Mouse (Mus musculus) liver, postnatal 0 days (tissue): ENCODE measurements around the gene Adgrf1. TPM values are rescaled to one million over a fixed set of nuclear protein-coding genes. Genes with fewer than 3 reads are reported as not detected.

Experiments
- ATAC-seq: fragments of 200-750 bp; cut with Nextera tagmentation; 2 replicates; pipeline ENCODE4 v1.8.0; 2017; ENCODE audit warnings: mild to moderate bottlenecking, moderate library complexity
- DNase-seq: peaks from one replicate; pipeline ENCODE4 v3.0.0-alpha.2; 2016
- H3K27ac ChIP-seq: fragments of 300-500 bp; sonication (generic); 2 replicates; pipeline ENCODE4 v1.5.1; 2014; ENCODE audit warnings: antibody characterized with exemption, moderate library complexity, mild to moderate bottlenecking, low read depth
- H3K27me3 ChIP-seq: fragments of 300-500 bp; sonication (generic); 2 replicates; pipeline ENCODE4 v1.6.1; 2014; ENCODE audit warnings: low read length, control low read depth, mixed read lengths; ENCODE audit not compliant: insufficient read depth
- H3K36me3 ChIP-seq: fragments of 300-500 bp; sonication (generic); replicated peaks from 2 replicates; pipeline ENCODE4 v1.6.1; 2014; ENCODE audit warnings: mild to moderate bottlenecking, control low read depth, low read length, moderate library complexity, mixed read lengths; ENCODE audit not compliant: insufficient read depth
- H3K4me1 ChIP-seq: fragments of 300-500 bp; sonication (generic); 2 replicates; pipeline ENCODE4 v1.6.1; 2014; ENCODE audit warnings: antibody characterized with exemption, mild to moderate bottlenecking, control low read depth; ENCODE audit not compliant: insufficient read depth
- H3K4me2 ChIP-seq: fragments of 300-500 bp; sonication (generic); 2 replicates; pipeline ENCODE4 v1.6.1; 2014; ENCODE audit warnings: low read depth, mild to moderate bottlenecking, low read length, moderate library complexity, mixed read lengths
- H3K4me3 ChIP-seq: fragments of 300-500 bp; sonication (generic); 2 replicates; pipeline ENCODE4 v1.5.1; 2014; ENCODE audit warnings: low read depth, low read length
- H3K9ac ChIP-seq: fragments of 300-500 bp; sonication (generic); replicated peaks from 2 replicates; pipeline ENCODE4 v1.6.1; 2014; ENCODE audit warnings: mild to moderate bottlenecking, moderate library complexity
- H3K9me3 ChIP-seq: fragments of 300-500 bp; sonication (generic); 2 replicates; pipeline ENCODE4 v1.6.1; 2016; ENCODE audit warnings: mild to moderate bottlenecking, control low read depth, low read length, mixed read lengths
- CTCF ChIP-seq: sonication (generic); IDR thresholded peaks from 2 replicates; pipeline ENCODE4 v1.5.1; 2016; ENCODE audit warnings: antibody characterized with exemption, low read depth
- EP300 ChIP-seq: IDR thresholded peaks from 2 replicates; pipeline ENCODE4 v1.6.1; 2016; ENCODE audit warnings: antibody characterized with exemption, low read depth, mild to moderate bottlenecking
- WGBS: fragments of 180-500 bp; shearing (Covaris S2); extraction: QIAGEN DNeasy Blood & Tissue Kit; methylation state at CpG from one replicate; pipeline ENCODE4 v1.1.7; 2014; ENCODE audit not compliant: insufficient replicate concordance; 5-methylcytosine and 5-hydroxymethylcytosine counted together
- polyA plus RNA-seq: library from polyadenylated mRNA; unstranded; fragments of >200 nt; fragmentation: Nextera tagmentation; extraction: Ambion mirVana; gene quantifications from 2 replicates; pipeline ENCODE4 v1.2.1, GENCODE M21; 2015

Gene Adgrf1
- polyA plus RNA-seq, 1 experiment from 2014 or later, result 0.69 TPM

DNA sequence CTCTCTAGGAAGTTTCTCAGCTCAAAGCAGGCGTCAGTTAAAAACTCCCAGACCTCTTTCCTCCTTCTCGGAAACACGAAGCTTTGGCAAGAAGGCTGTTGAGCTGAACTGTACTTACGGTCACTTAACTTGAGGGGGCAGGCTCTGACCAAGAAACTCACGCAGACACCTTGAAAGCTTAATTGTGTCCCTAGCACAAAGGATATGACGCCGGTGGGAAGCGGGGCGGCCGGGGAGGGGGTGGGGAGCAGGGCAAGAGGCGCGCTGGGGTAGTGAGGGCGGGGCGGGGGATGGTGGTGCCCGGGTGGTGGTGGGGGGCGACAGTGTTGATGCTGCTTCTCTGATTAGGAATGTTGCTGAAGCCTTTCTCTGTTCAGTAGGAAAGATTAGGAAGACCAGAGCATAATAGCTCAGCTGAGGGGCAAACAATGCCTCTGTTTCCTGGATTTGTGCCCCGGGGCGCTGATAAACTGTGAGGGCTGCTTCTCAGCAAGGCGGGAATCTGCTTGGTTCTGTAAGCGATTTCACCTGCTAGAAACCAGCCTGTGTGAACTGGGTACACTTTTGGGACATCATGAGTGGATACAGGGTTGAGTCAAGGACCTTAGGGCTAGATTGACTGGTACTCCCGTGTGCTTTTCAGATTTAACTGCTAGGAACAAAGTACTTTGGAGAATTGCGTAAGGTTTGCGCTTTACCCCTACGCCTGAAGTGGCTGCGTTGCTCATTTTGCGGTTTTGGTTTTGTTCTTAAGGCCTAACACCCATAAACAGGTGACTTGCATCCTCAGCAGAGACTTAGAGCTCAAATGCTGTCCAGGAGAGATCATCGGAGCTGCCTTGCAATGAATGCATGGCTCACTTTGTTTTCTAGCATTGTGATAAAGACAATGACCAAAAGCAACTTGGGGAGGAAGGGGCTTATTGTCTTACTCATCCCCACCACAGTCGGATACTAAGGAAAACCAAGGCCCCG lies 56.9 kb downstream of the Adgrf1 start:
- ATAC-seq (peak; percentile 46), DNase-seq (peak; percentile 74)
- no peaks in the 10 kb centered on the region for H3K27me3 ChIP-seq
- H3K27ac ChIP-seq, result peak overlapping the region; percentile 65
- no peak for TF ChIP-seq EP300
- peak; percentile 79 for TF ChIP-seq CTCF
- H3K4me1 ChIP-seq, result peaks cover 30% of the 10 kb centered on the region
- WGBS, result 4% methylated on average over 29 of the region's 29 CpGs
- H3K36me3 ChIP-seq, result peaks cover 13% of the 10 kb centered on the region
- peak overlapping the region; percentile 65 for H3K9ac ChIP-seq
- H3K4me3 ChIP-seq, result peak overlapping the region; percentile 39
- peak overlapping the region; percentile 78 for H3K4me2 ChIP-seq
- H3K9me3 ChIP-seq, result no peaks in the 10 kb centered on the region; the same call in none of the 2 replicates

DNA sequence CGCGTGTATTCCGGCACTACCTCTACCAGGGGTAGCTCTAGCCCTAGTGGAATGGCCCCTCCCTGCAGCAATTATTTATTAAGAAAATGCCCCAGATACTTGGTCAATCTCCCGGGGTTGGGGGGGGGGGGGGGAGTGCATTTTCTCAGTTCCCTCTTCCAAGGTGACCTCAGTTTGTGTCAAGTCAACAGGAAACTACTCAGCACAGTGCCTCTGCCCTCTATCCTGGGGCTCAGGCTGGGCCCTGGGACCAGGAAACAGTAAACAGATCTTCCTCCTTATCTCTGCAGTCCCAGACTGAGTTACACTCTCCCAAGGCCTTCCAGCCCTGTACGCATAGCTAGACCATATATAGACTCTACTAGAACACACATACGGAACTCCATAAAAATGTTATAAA lies 57.7 kb downstream of the Adgrf1 start:
- Histone ChIP-seq H3K9me3 (no peaks in the 10 kb centered on the region; the same call in 1 of the 2 replicates), H3K9ac (no peak overlapping the region), H3K27me3 (no peaks in the 10 kb centered on the region), H3K27ac (peak overlapping the region; percentile 65), H3K4me3 (no peak overlapping the region), H3K4me1 (peaks cover 35% of the 10 kb centered on the region), H3K36me3 (peaks cover 8% of the 10 kb centered on the region), H3K4me2 (0 out of 2 replicates have a peak overlapping the region, but pooled peaks have one; percentile 78)
- peak; percentile 83 for TF ChIP-seq EP300
- TF ChIP-seq CTCF, result no peak
- DNase-seq (peak; percentile 56), ATAC-seq (peak; percentile 70)
- WGBS, result 48% methylated on average over 6 of the region's 6 CpGs

DNA sequence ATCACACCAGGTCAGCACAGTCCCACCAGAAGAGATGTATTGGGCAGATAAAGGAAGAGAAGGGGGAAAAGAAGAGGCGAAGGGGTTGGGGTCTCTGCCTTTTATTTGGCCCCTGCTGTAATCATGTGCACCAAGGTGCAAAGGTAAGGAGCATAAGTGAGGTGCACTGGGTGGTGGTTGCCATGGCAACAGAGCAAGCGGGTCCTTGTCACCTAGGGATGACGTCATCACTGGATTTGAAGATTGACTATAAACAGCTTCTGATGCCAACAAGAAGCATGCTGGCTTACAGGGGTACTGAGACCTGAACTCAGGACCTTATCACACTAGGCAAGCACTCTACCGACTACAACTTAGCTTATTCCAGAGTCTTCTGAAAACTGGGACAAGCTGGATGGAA lies 59.1 kb downstream of the Adgrf1 start:
- H3K4me3 ChIP-seq, result no peak overlapping the region
- 63% methylated on average over 4 of the region's 4 CpGs for WGBS
- H3K27me3 ChIP-seq, result no peaks in the 10 kb centered on the region
- H3K4me1 ChIP-seq, result peaks cover 37% of the 10 kb centered on the region
- H3K9me3 ChIP-seq, result no peaks in the 10 kb centered on the region
- no peaks in the 10 kb centered on the region for H3K36me3 ChIP-seq
- H3K9ac ChIP-seq, result no peak overlapping the region
- ATAC-seq, result 0 out of 2 replicates have a peak, but pooled peaks have one; percentile 9
- DNase-seq, result peak; percentile 39
- H3K27ac ChIP-seq, result peak overlapping the region; percentile 58; the same call in 1 of the 2 replicates
- TF ChIP-seq CTCF (no peak), EP300 (no peak)
- H3K4me2 ChIP-seq, result no peak overlapping the region

DNA sequence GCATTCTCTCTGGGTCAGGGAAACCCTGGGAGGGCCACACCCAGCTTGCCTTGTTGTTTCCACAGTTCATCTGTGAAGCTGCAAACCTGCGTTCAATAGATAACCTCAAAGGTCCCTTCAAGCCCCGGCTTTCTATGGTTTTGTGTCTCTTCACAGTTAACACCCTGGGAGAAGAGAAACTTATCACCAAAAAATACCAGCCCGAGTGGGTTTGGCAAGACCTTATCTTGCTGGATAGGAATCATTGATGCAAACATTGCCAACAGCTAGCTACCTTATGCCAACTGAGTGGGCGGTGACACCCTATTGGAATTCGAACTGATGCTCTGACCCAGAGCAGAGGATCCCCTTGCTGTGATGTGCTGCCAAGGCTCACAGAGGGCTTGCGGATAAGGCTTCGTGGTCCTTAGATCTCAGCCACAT lies 59.6 kb downstream of the Adgrf1 start:
- ATAC-seq, result peak; percentile 79
- H3K27me3 ChIP-seq, result no peaks in the 10 kb centered on the region
- no peak for TF ChIP-seq CTCF
- peak; percentile 95 for TF ChIP-seq EP300
- H3K4me2 ChIP-seq, result no peak overlapping the region; the same call in 1 of the 2 replicates
- H3K36me3 ChIP-seq, result no peaks in the 10 kb centered on the region
- H3K4me3 ChIP-seq, result no peak overlapping the region
- DNase-seq, result peak; percentile 49
- no peak overlapping the region for H3K9ac ChIP-seq
- H3K9me3 ChIP-seq, result no peaks in the 10 kb centered on the region
- 38% methylated on average over 7 of the region's 7 CpGs for WGBS
- H3K4me1 ChIP-seq, result peaks cover 37% of the 10 kb centered on the region
- peak overlapping the region; percentile 58 for H3K27ac ChIP-seq

DNA sequence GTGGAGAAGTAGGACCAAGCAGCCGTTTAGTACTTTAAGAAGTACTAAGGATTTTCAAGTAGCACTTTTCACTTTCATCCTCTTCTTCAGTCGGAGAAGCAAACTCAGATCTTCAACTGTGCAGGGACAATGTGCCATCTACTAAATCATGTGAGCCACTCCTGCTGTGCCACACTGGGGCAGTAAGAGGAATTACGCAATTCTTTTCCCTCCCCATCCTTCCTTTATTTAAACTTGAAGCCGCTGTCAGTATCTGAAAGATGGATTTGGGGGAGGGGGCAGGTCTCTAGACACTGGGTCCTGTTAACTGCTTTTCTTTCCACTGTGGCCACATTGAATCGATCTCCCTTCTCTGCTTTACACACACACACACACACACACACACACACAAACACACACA lies 62.6 kb downstream of the Adgrf1 start:
- Histone ChIP-seq H3K9ac (no peak overlapping the region), H3K27ac (no peak overlapping the region), H3K36me3 (no peaks in the 10 kb centered on the region), H3K4me1 (peaks cover 30% of the 10 kb centered on the region), H3K9me3 (no peaks in the 10 kb centered on the region), H3K4me2 (no peak overlapping the region), H3K27me3 (no peaks in the 10 kb centered on the region), H3K4me3 (no peak overlapping the region)
- ATAC-seq, result no peak
- no peak for DNase-seq
- TF ChIP-seq EP300, result no peak
- TF ChIP-seq CTCF, result no peak
- WGBS, result 33% methylated on average over 5 of the region's 5 CpGs

DNA sequence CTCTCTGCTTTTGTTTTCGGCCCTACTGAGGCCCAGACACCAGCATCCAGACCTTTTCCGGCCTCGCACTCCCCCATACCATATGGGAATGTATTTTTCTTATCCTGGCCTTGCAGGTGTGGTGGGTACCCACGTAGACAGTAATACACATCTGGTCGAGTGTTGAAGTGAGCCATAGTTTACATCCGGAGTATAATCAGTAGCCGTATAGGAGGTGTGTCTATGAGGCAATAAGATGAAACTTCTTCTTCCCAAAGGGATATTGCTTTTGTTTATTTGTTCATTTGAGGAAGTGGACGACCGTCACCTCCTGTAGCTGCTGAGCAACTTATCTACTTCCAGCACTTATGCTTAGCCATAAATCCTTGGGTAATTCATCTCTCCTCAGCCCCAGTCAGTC lies 63.9 kb downstream of the Adgrf1 start:
- Histone ChIP-seq H3K9me3 (no peaks in the 10 kb centered on the region), H3K27me3 (no peaks in the 10 kb centered on the region), H3K36me3 (no peaks in the 10 kb centered on the region), H3K4me3 (no peak overlapping the region), H3K4me1 (peaks cover 16% of the 10 kb centered on the region), H3K4me2 (no peak overlapping the region), H3K9ac (no peak overlapping the region), H3K27ac (no peak overlapping the region)
- DNase-seq (no peak), ATAC-seq (no peak)
- TF ChIP-seq EP300 (peak; percentile 44; the same call in 1 of the 2 replicates), CTCF (no peak)
- WGBS, result 41% methylated on average over 9 of the region's 9 CpGs
